Mouse (Mus musculus) MEL (cell line): Measurements from ENCODE around the gene Pih1d2. TPM values are rescaled to one million over a fixed set of nuclear protein-coding genes. Genes with fewer than 3 reads are reported as not detected.
"Not testable (repeated sequence)": the region's sequence is repeated elsewhere in the genome, so short reads cannot be mapped to it uniquely, and the experiment has no call there.

Experiments used
- DNase-seq: peaks from one replicate; pipeline ENCODE4 v3.0.0; 2011; ENCODE audit warnings: low read depth, low spot score
- H3K27ac ChIP-seq: 2 replicates; pipeline ENCODE4 v1.5.1; 2012; ENCODE audit warnings: low read depth, mild to moderate bottlenecking, control low read depth, low read length, moderate library complexity; ENCODE audit not compliant: control insufficient read depth
- H3K27me3 ChIP-seq, 2 experiments: fragments of 150-350 bp in 1 of 2; sonication (generic) in 1 of 2; 2 replicates each; pipeline ENCODE4 v1.6.1; 2012; ENCODE audit warnings: low read length in 2 of 2, mild to moderate bottlenecking in 2 of 2, improper control_type of control experiment in 1 of 2, moderate library complexity in 1 of 2; ENCODE audit not compliant: insufficient read depth in 2 of 2, control insufficient read depth in 1 of 2
- H3K36me3 ChIP-seq, 2 experiments: 2 replicates each; pipeline ENCODE4 v1.6.1; 2012 to 2014; ENCODE audit warnings: low read length in 2 of 2, improper control_type of control experiment in 1 of 2, inconsistent platforms in 1 of 2, mild to moderate bottlenecking in 1 of 2; ENCODE audit not compliant: insufficient read depth in 2 of 2, control insufficient read depth in 1 of 2
- H3K4me1 ChIP-seq, 2 experiments: fragments of 150-350 bp in 1 of 2; sonication (generic) in 1 of 2; 2 replicates each; pipeline ENCODE4 v1.6.1; 2012; ENCODE audit warnings: low read length in 2 of 2, improper control_type of control experiment in 1 of 2, mild to moderate bottlenecking in 1 of 2; ENCODE audit not compliant: insufficient read depth in 2 of 2, control insufficient read depth in 1 of 2
- H3K4me3 ChIP-seq, 2 experiments: fragments of 150-350 bp in 1 of 2; sonication (generic) in 1 of 2; 2 replicates each; pipeline ENCODE4 v1.5.1; 2012; ENCODE audit warnings: low read depth in 2 of 2, low read length in 2 of 2, mild to moderate bottlenecking in 2 of 2, moderate library complexity in 2 of 2, control low read depth in 1 of 2, improper control_type of control experiment in 1 of 2; ENCODE audit not compliant: control insufficient read depth in 1 of 2, insufficient read depth in 1 of 2
- H3K79me2 ChIP-seq: 2 replicates; pipeline ENCODE4 v1.6.1; 2012; ENCODE audit warnings: mild to moderate bottlenecking, low read length, moderate library complexity; ENCODE audit not compliant: control insufficient read depth, poor library complexity, insufficient read depth
- H3K9ac ChIP-seq: 2 replicates; pipeline ENCODE4 v1.6.1; 2012; ENCODE audit warnings: low read depth, mild to moderate bottlenecking, control low read depth, low read length, moderate library complexity; ENCODE audit not compliant: control insufficient read depth, poor library complexity, severe bottlenecking
- H3K9me3 ChIP-seq: fragments of 150-350 bp; sonication (generic); replicated peaks from 2 replicates; pipeline ENCODE4 v1.6.1; 2012; ENCODE audit warnings: mild to moderate bottlenecking, low read length, improper control_type of control experiment, moderate library complexity; ENCODE audit not compliant: insufficient read depth
- ELF1 ChIP-seq: IDR thresholded peaks from 2 replicates; pipeline ENCODE4 v1.6.1; 2014; ENCODE audit warnings: low read depth, mild to moderate bottlenecking, inconsistent platforms, low read length, improper control_type of control experiment, moderate library complexity
- EP300 ChIP-seq, 2 experiments: IDR thresholded peaks; 2 replicates each; pipeline ENCODE4 v1.6.1; 2011; ENCODE audit warnings: improper control_type of control experiment in 2 of 2, low read length in 2 of 2, low read depth in 1 of 2, mild to moderate bottlenecking in 1 of 2
- MXI1 ChIP-seq: IDR thresholded peaks from 2 replicates; pipeline ENCODE4 v1.6.1; 2011; ENCODE audit warnings: mild to moderate bottlenecking, low read depth, low read length, improper control_type of control experiment
- MYC ChIP-seq: IDR thresholded peaks from 2 replicates; pipeline ENCODE4 v1.6.1; 2011; ENCODE audit warnings: low read depth, mild to moderate bottlenecking, low read length, improper control_type of control experiment, moderate library complexity
- TBP ChIP-seq: IDR thresholded peaks from 2 replicates; pipeline ENCODE4 v1.8.0; 2011; ENCODE audit warnings: low read depth, low read length, improper control_type of control experiment
- USF1 ChIP-seq: IDR thresholded peaks from 2 replicates; pipeline ENCODE4 v1.6.1; 2014; ENCODE audit warnings: low read depth, mild to moderate bottlenecking, inconsistent platforms, low read length, improper control_type of control experiment, moderate library complexity
- polyA plus RNA-seq, 2 experiments: library from polyadenylated mRNA; stranded (reverse) in 1 of 2; unstranded in 1 of 2; fragments of >175 nt in 1 of 2; fragments of >200 nt in 1 of 2; gene quantifications; 2 replicates each; pipeline versions ENCODE4 v1.2.1 to v1.2.4; 2012; ENCODE audit warnings: low replicate concordance in 2 of 2, low read depth in 1 of 2; ENCODE audit not compliant: insufficient read length in 2 of 2, insufficient read depth in 1 of 2, missing spikeins in 1 of 2
- total RNA-seq: library from RNA; depleted of rRNA; stranded (reverse); fragments of 300-350 nt; gene quantifications from 2 replicates; pipeline ENCODE4 v1.2.3, GENCODE M21; 2012

Gene Pih1d2
- total and polyA plus RNA-seq, 3 experiments: 4.6 to 5.3 TPM; not detected in 1

DNA sequence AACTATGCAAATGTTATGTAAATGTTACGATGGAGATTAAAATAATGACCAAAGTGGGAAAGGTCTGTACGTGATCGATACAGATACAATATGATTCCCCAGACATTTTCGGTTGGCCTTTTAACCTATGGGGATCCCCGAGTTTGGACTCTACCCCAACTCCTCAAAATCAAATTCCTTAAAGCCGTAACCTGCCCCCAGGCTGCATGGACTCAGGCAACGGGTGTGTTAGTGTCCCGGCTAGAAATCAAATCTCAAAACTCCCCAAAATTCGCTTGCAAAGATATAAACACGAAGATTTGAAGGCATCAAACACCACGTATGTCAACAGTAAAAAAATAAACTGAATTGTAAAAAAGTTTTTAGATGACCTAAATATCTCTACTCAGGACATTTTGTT is 960 bp upstream of the Pih1d2 start:
- Histone ChIP-seq H3K27me3 (no peaks in the 10 kb centered on the region), H3K36me3 (peaks cover 5 to 25% of the 10 kb centered on the region in 2 experiments), H3K9me3 (no peaks in the 10 kb centered on the region)
- TF ChIP-seq MXI1 (0 out of 2 replicates have a peak, but pooled peaks have one; percentile 20), USF1 (no peak)
- TF ChIP-seq, all 39 proteins: peak for 1
- no peak for DNase-seq
- peak overlapping the region; percentile 95 to 99 for H3K4me3 ChIP-seq
- peaks cover 4 to 10% of the 10 kb centered on the region in 2 experiments; a peak in 3 of 4 replicates for H3K4me1 ChIP-seq
- H3K27ac ChIP-seq: peak overlapping the region; percentile 95
- H3K79me2 ChIP-seq: peaks cover 33% of the 10 kb centered on the region
- peak overlapping the region; percentile 97 for H3K9ac ChIP-seq

- Histone ChIP-seq H3K27ac (peak overlapping the region; percentile 22), H3K79me2 (peaks cover 30% of the 10 kb centered on the region), H3K27me3 (no peaks in the 10 kb centered on the region), H3K4me3 (peak overlapping the region; percentile 67 to 95), H3K9me3 (no peaks in the 10 kb centered on the region), H3K4me1 (peaks cover 4 to 10% of the 10 kb centered on the region in 2 experiments; a peak in 3 of 4 replicates), H3K9ac (peak overlapping the region; percentile 97), H3K36me3 (peaks cover 3 to 25% of the 10 kb centered on the region in 2 experiments)
- peak; percentile 64 for DNase-seq
- TF ChIP-seq EP300 (IDR thresholded peaks at IDR 0.05; ENCODE audit: low read depth in 1 of 2, low read length in 2 of 2): peak in 1 of 2 experiments; percentile 8; a peak in 1 of 4 replicates
- no peak for TF ChIP-seq ELF1
- peak; percentile 96 for TF ChIP-seq TBP
These were observed 741 bp downstream of the Pih1d2 start for GRCm38 (mm10) chr9:50617794-50618330.

GRCm38 (mm10) chr9:50630903-50631302 is 13.8 kb downstream of the Pih1d2 start:
- peak overlapping the region; percentile 69 for H3K9ac ChIP-seq
- DNase-seq: not testable (repeated sequence)
- TF ChIP-seq MXI1 (peak; percentile 58), MYC (peak; percentile 72)
- TF ChIP-seq, all 39 proteins: peak for 2; not testable (repeated sequence) for 37
- not testable (repeated sequence) for H3K36me3 ChIP-seq, H3K27me3 ChIP-seq, H3K79me2 ChIP-seq, H3K9me3 ChIP-seq
- H3K4me1 ChIP-seq: peaks cover 0 to 10% of the 10 kb centered on the region in 2 experiments; a peak in 2 of 4 replicates
- H3K4me3 ChIP-seq: peak overlapping the region; percentile 35 to 89; a peak in 3 of 4 replicates
- peak overlapping the region; percentile 47 for H3K27ac ChIP-seq
